Mouse (Mus musculus) layer of hippocampus, adult 2 months (tissue): ENCODE results near the gene Brpf3. TPM values are rescaled to one million over a fixed set of nuclear protein-coding genes. Genes with fewer than 3 reads are reported as not detected.

Experiments used
- DNase-seq, 2 experiments: peaks; one replicate each; pipeline ENCODE4 v3.0.0; 2022; ENCODE audit warnings: low spot score in 2 of 2
- H3K27ac ChIP-seq: fragments of 200-600 bp; 2 replicates; pipeline ENCODE4 v1.8.1; 2022
- H3K4me3 ChIP-seq: fragments of 200-600 bp; 2 replicates; pipeline ENCODE4 v1.8.1; 2022; ENCODE audit warnings: mild to moderate bottlenecking
- CTCF ChIP-seq: fragments of 200-600 bp; conservative IDR thresholded peaks from 2 replicates; pipeline ENCODE4 v1.8.1; 2022; ENCODE audit warnings: antibody characterized with exemption, mild to moderate bottlenecking, moderate library complexity
- total RNA-seq, 2 experiments: library from RNA; stranded (reverse); gene quantifications; 2 replicates each; pipeline ENCODE4 v1.2.3; 2021

The Brpf3 gene
- total RNA-seq, 2 experiments from 2014 or later = 43.4 to 44.8 TPM

GRCm38 (mm10) chr17:28776817-28777216, 24.1 kb upstream of the Brpf3 start:
- H3K4me3 ChIP-seq = no peak overlapping the region
- H3K27ac ChIP-seq = no peak overlapping the region
- TF ChIP-seq CTCF = peak; percentile 61
- DNase-seq = no peak

GRCm38 (mm10) chr17:28777231-28778005, 23.5 kb upstream of the Brpf3 start:
- TF ChIP-seq CTCF = no peak
- no peak overlapping the region for H3K27ac ChIP-seq
- DNase-seq = peak in 1 of 2 experiments; percentile 46
- no peak overlapping the region for H3K4me3 ChIP-seq

- no peak overlapping the region for H3K4me3 ChIP-seq
- no peak overlapping the region for H3K27ac ChIP-seq
- DNase-seq = no peak
- no peak for TF ChIP-seq CTCF
These were observed 21.2 kb upstream of the Brpf3 start for GRCm38 (mm10) chr17:28779735-28780134.

- TF ChIP-seq CTCF = no peak
- H3K4me3 ChIP-seq = no peak overlapping the region
- DNase-seq = no peak
- no peak overlapping the region for H3K27ac ChIP-seq
These were observed 20.1 kb upstream of the Brpf3 start for GRCm38 (mm10) chr17:28780836-28781235.

- H3K27ac ChIP-seq = no peak overlapping the region
- TF ChIP-seq CTCF = no peak
- no peak overlapping the region for H3K4me3 ChIP-seq
- no peak for DNase-seq
These were observed 19.4 kb upstream of the Brpf3 start for GRCm38 (mm10) chr17:28781290-28782045.

- TF ChIP-seq CTCF = no peak
- no peak for DNase-seq
- H3K27ac ChIP-seq = no peak overlapping the region
These were observed 15.9 kb upstream of the Brpf3 start for GRCm38 (mm10) chr17:28785036-28785435.

GRCm38 (mm10) chr17:28787507-28787906, 13.4 kb upstream of the Brpf3 start:
- H3K4me3 ChIP-seq = no peak overlapping the region
- no peak for DNase-seq

More at GRCm38 (mm10) chr17:28785036-28785435, 15.9 kb upstream of the Brpf3 start:
- no peak overlapping the region for H3K4me3 ChIP-seq

GRCm38 (mm10) chr17:28797031-28797430, 3.9 kb upstream of the Brpf3 start:
- Histone ChIP-seq H3K4me3 (no peak overlapping the region), H3K27ac (no peak overlapping the region)
- TF ChIP-seq CTCF = no peak
- no peak for DNase-seq

More at GRCm38 (mm10) chr17:28787507-28787906, 13.4 kb upstream of the Brpf3 start:
- no peak for TF ChIP-seq CTCF
- H3K27ac ChIP-seq = no peak overlapping the region

GRCm38 (mm10) chr17:28799291-28800160, 1.4 kb upstream of the Brpf3 start:
- no peak for TF ChIP-seq CTCF

GRCm38 (mm10) chr17:28800281-28800670, 614 bp upstream of the Brpf3 start:
- TF ChIP-seq CTCF = no peak
- Histone ChIP-seq H3K4me3 (peak overlapping the region; percentile 80), H3K27ac (peak overlapping the region; percentile 98)
- no peak for DNase-seq

More at GRCm38 (mm10) chr17:28799291-28800160, 1.4 kb upstream of the Brpf3 start:
- H3K4me3 ChIP-seq = peak overlapping the region; percentile 80; the same call in 1 of the 2 replicates
- DNase-seq = no peak
- peak overlapping the region; percentile 98; the same call in 1 of the 2 replicates for H3K27ac ChIP-seq

GRCm38 (mm10) chr17:28801474-28802005, 650 bp downstream of the Brpf3 start:
- Histone ChIP-seq H3K27ac (peak overlapping the region; percentile 98), H3K4me3 (peak overlapping the region; percentile 80)
- no peak for TF ChIP-seq CTCF
- peak; percentile 98 for DNase-seq

- no peak for TF ChIP-seq CTCF
- Histone ChIP-seq H3K27ac (peak overlapping the region; percentile 98), H3K4me3 (peak overlapping the region; percentile 80)
- DNase-seq = no peak
These were observed 1.2 kb downstream of the Brpf3 start for GRCm38 (mm10) chr17:28802006-28802481.

- DNase-seq = no peak
- TF ChIP-seq CTCF = no peak
- no peak overlapping the region for H3K4me3 ChIP-seq
- H3K27ac ChIP-seq = no peak overlapping the region
These were observed 2.4 kb downstream of the Brpf3 start for GRCm38 (mm10) chr17:28803316-28803715.
